Mouse (Mus musculus): Measurements from ENCODE around the gene Ints1.

DNA sequence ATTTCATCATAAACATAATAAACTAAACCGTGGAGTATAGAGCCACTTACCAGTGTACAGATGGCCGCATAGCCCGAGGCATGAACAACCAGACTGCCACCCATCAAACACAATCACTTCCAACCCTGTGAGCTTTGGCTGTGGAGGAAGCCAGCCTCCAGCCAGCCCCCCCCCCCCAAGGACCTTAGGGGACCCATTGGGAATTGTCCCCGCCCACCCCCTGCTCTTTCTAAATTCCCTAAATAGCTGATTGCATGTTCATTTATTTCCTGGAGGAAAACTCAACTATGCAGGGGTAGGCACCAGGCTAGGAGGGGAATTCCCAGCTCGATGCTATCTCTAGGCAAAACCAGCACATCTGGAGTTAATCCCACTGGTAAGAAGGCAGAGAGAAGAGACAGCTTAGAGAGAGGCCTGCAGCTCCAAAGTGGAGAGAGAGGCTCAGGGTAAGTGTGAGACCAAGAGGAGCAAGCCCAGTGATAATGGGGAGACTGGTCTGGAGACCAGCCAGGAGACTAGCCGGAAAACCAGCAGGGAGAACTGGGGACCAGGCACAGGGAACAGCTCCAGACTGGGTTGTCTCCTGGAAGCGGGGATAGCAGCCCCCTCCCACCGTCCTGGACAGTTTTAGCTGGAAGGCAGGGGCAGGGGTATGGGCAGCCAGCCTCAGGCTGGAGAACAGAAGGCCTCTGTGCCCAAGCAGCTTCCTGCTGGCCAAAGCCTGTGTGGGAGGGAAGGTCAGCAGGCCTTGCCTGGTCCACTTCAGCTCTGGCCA, 44.6 kb downstream of the Ints1 start:
- TF ChIP-seq POLR2A (IDR thresholded peaks at IDR 0.05; ENCODE audit: borderline replicate concordance, control insufficient read depth, low read depth, low read length), result no peak
- TF ChIP-seq CTCF (IDR thresholded peaks at IDR 0.05; ENCODE audit: control insufficient read depth, insufficient read depth, low read length), result no peak

Data from bone marrow, adult 2 months (tissue).